Mouse (Mus musculus) liver, adult 2 months (tissue): Measurements from ENCODE around the gene Pi4k2a. TPM values are rescaled to one million over a fixed set of nuclear protein-coding genes. Genes with fewer than 3 reads are reported as not detected.

Source experiments
- DNase-seq: peaks from one replicate; pipeline ENCODE4 v3.0.0-alpha.2; 2011; ENCODE audit warnings: low read depth, low spot score; ENCODE audit errors: extremely low read depth
- H3K27ac ChIP-seq: fragments of 200-500 bp; replicated peaks from 2 replicates; pipeline ENCODE4 v1.5.1; 2012; ENCODE audit warnings: low read depth, mild to moderate bottlenecking, control low read depth, inconsistent platforms, low read length; ENCODE audit not compliant: insufficient read depth
- H3K27me3 ChIP-seq: fragments of 200-500 bp; 2 replicates; pipeline ENCODE4 v1.6.1; 2012; ENCODE audit warnings: mild to moderate bottlenecking, moderate library complexity, low read length, inconsistent platforms; ENCODE audit not compliant: control insufficient read depth, insufficient read depth
- H3K36me3 ChIP-seq: fragments of 200-500 bp; 2 replicates; pipeline ENCODE4 v1.6.1; 2012; ENCODE audit warnings: low read length, inconsistent platforms; ENCODE audit not compliant: control insufficient read depth, insufficient read depth
- H3K4me1 ChIP-seq: fragments of 200-500 bp; 2 replicates; pipeline ENCODE4 v1.6.1; 2011; ENCODE audit warnings: low read length; ENCODE audit not compliant: control insufficient read depth, insufficient read depth
- H3K4me3 ChIP-seq: fragments of 200-500 bp; 2 replicates; pipeline ENCODE4 v1.5.1; 2011; ENCODE audit warnings: low read depth, mild to moderate bottlenecking, control low read depth, low read length, moderate library complexity; ENCODE audit not compliant: insufficient read depth
- H3K79me2 ChIP-seq: fragments of 200-500 bp; 2 replicates; pipeline ENCODE4 v1.6.1; 2012; ENCODE audit warnings: inconsistent platforms, mild to moderate bottlenecking, low read length, moderate library complexity; ENCODE audit not compliant: control insufficient read depth, insufficient read depth
- H3K9ac ChIP-seq: fragments of 200-500 bp; 2 replicates; pipeline ENCODE4 v1.6.1; 2012; ENCODE audit warnings: low read depth, mild to moderate bottlenecking, control low read depth, inconsistent platforms, low read length
- CTCF ChIP-seq: fragments of 200-500 bp; IDR thresholded peaks from 2 replicates; pipeline ENCODE4 v1.5.1; 2011; ENCODE audit warnings: low read depth, low read length, control low read depth
- POLR2A ChIP-seq: fragments of 200-500 bp; IDR thresholded peaks from 2 replicates; pipeline ENCODE4 v1.6.1; 2011; ENCODE audit warnings: low read length, control low read depth; ENCODE audit not compliant: insufficient read depth; ENCODE audit errors: extremely low read depth
- WGBS: fragments of 180-500 bp; shearing (Covaris S2); methylation state at CpG from one replicate; pipeline ENCODE4 v1.1.7; 2018; 5-methylcytosine and 5-hydroxymethylcytosine counted together
- polyA plus RNA-seq: library from polyadenylated mRNA; depleted of rRNA; stranded (reverse); fragments of >200 nt; gene quantifications from 2 replicates; pipeline ENCODE4 v1.2.3, GENCODE M21; 2012
- total RNA-seq: library from RNA; depleted of rRNA; stranded (reverse); fragments of >200 nt; gene quantifications from 2 replicates; pipeline ENCODE4 v1.2.3, GENCODE M21; 2014

Pi4k2a gene
- total and polyA plus RNA-seq, 2 experiments: 20.2 to 43.3 TPM

DNA sequence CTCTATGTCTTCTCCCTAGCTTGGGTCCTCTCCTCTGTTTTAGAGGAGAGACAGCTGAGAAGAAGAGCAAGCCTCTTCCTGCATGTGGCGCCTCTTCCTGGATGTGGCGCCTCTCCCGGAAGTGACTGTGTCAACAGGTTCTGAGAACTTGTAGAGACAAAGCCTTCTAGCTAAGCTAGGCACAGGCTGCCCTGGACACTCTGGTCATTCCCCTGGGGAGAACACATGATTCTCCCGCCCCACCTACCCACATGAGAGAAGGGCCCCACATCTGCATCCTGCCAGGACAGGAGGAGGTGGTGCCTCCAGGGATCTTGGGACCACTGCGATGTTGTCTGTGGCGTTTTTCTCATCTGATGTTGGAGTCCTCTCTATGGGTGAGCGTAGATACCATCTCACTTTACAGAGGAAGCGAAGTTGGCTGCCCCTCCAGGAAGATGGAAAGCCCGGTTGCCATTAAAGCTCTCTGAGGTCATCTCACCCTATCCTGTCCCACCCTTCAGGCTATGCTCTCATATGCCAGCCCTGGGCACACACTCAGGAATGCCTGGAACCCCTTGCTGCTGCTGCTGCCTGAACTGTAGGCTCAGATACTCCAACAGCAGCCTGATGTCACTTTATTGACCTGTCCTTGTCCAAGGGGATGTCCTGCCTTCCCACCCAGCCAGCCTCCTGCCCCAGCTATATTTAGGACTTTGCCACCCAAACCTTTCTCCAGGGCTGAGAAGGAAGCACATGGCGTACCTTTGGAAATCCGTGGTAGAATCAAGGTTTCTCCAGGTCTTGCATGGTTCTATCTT is 21.6 kb upstream of the Pi4k2a start:
- Histone ChIP-seq H3K36me3 (peaks cover 32% of the 10 kb centered on the region), H3K79me2 (no peaks in the 10 kb centered on the region), H3K9ac (no peak overlapping the region), H3K4me3 (no peak overlapping the region), H3K27ac (no peak overlapping the region), H3K4me1 (peaks cover 11% of the 10 kb centered on the region), H3K27me3 (no peaks in the 10 kb centered on the region)
- WGBS: 75% methylated on average over 11 of the region's 11 CpGs
- TF ChIP-seq CTCF (no peak), POLR2A (no peak)
- DNase-seq: no peak

GRCm38 (mm10) chr19:42069241-42069525 is 21.1 kb upstream of the Pi4k2a start:
- no peak overlapping the region for H3K27ac ChIP-seq
- H3K79me2 ChIP-seq: no peaks in the 10 kb centered on the region
- no peak overlapping the region for H3K4me3 ChIP-seq
- H3K4me1 ChIP-seq: peaks cover 11% of the 10 kb centered on the region
- no peaks in the 10 kb centered on the region for H3K27me3 ChIP-seq
- WGBS: 77% methylated on average over 6 of the region's 6 CpGs
- no peak for DNase-seq
- no peak overlapping the region for H3K9ac ChIP-seq
- H3K36me3 ChIP-seq: peaks cover 29% of the 10 kb centered on the region
- no peak for TF ChIP-seq POLR2A
- peak; percentile 34; the same call in 1 of the 2 replicates for TF ChIP-seq CTCF

DNA sequence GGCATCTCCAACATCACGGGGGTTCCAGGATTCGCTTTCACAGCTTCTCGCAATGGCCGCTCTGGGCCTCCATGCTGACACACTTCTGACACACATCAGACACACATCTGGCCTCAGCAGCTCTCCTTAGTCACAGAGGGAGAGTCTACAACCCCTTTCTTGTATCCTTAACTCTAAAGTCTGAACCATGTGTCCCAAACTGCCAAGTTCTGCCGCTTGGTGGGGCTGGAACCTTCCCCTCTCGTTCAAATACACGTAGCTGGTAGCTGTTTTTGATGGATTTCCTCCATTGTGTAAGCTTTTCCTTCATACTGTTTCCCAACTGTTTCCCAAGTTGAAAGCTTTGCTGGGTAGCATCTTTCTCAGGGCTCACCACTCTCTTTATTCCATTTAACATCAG is 19.0 kb upstream of the Pi4k2a start:
- WGBS: 61% methylated on average over 7 of the region's 7 CpGs

GRCm38 (mm10) chr19:42071886-42072608 is 18.2 kb upstream of the Pi4k2a start:
- DNase-seq: peak; percentile 99
- TF ChIP-seq CTCF (no peak), POLR2A (no peak)
- H3K4me1 ChIP-seq: peaks cover 11% of the 10 kb centered on the region
- 25% methylated on average over 15 of the region's 15 CpGs for WGBS
- H3K27me3 ChIP-seq: no peaks in the 10 kb centered on the region
- peak overlapping the region; percentile 53 for H3K9ac ChIP-seq
- H3K4me3 ChIP-seq: no peak overlapping the region
- H3K79me2 ChIP-seq: no peaks in the 10 kb centered on the region
- H3K27ac ChIP-seq: peak overlapping the region; percentile 96
- peaks cover 18% of the 10 kb centered on the region for H3K36me3 ChIP-seq

More for the DNA sequence above, 19.0 kb upstream of the Pi4k2a start:
- Histone ChIP-seq H3K4me1 (peaks cover 11% of the 10 kb centered on the region), H3K36me3 (peaks cover 21% of the 10 kb centered on the region), H3K79me2 (no peaks in the 10 kb centered on the region), H3K4me3 (no peak overlapping the region), H3K9ac (no peak overlapping the region), H3K27me3 (no peaks in the 10 kb centered on the region), H3K27ac (peak overlapping the region; percentile 65)
- peak; percentile 48 for DNase-seq
- no peak for TF ChIP-seq POLR2A
- peak; percentile 27; the same call in 1 of the 2 replicates for TF ChIP-seq CTCF

- Histone ChIP-seq H3K4me3 (no peak overlapping the region), H3K9ac (peak overlapping the region; percentile 53), H3K36me3 (peaks cover 12% of the 10 kb centered on the region), H3K4me1 (peaks cover 11% of the 10 kb centered on the region), H3K27ac (peak overlapping the region; percentile 96), H3K27me3 (no peaks in the 10 kb centered on the region), H3K79me2 (no peaks in the 10 kb centered on the region)
- 29% methylated on average over 7 of the region's 7 CpGs for WGBS
- peak; percentile 79 for DNase-seq
- TF ChIP-seq POLR2A: no peak
- TF ChIP-seq CTCF: peak; percentile 57
Measured at GRCm38 (mm10) chr19:42072802-42073201, 17.5 kb upstream of the Pi4k2a start.

GRCm38 (mm10) chr19:42075051-42075450 is 15.2 kb upstream of the Pi4k2a start:
- no peak for DNase-seq
- TF ChIP-seq POLR2A (no peak), CTCF (no peak)
- Histone ChIP-seq H3K79me2 (no peaks in the 10 kb centered on the region), H3K9ac (no peak overlapping the region), H3K4me3 (no peak overlapping the region), H3K27ac (no peak overlapping the region), H3K36me3 (peaks cover 5% of the 10 kb centered on the region), H3K4me1 (peaks cover 11% of the 10 kb centered on the region), H3K27me3 (no peaks in the 10 kb centered on the region)
- WGBS: 89% methylated on average over 2 of the region's 2 CpGs
